In genomic region chr3:109286590-109286989, GRCm38 (mm10) we compare ENCODE assay signal across 8 mouse cellular contexts. TPM values are rescaled to one million over a fixed set of nuclear protein-coding genes. Genes with fewer than 3 reads are reported as not detected.
A peak's percentile ranks its signal among the peaks of the same experiment; 100 is the strongest.
DNase-seq lines count a peak whose midpoint lies in the region; ATAC-seq and TF ChIP-seq lines count a peak whose summit lies in the region.

No protein-coding gene starts in this region.

- DNase-seq in kidney, postnatal 36 days, result no peak
- DNase-seq in adipocyte (ENCODE audit: low spot score), result peak; percentile 58
- peak; percentile 9 for DNase-seq in lung, postnatal 14 days
- no peak for DNase-seq in thymus, postnatal 25 days
- DNase-seq in cerebellum, adult 2 months, result no peak

- no peaks in the 10 kb centered on the region; the same call in 1 of the 2 replicates for H3K9me3 ChIP-seq in kidney, embryonic 16.5 days (ENCODE audit: low read length)
- H3K9me3 ChIP-seq in heart, embryonic 12.5 days (replicated peaks), result peaks cover 7% of the 10 kb centered on the region; the same call in 1 of the 2 replicates
- H3K9me3 ChIP-seq in hindbrain, embryonic 12.5 days (replicated peaks), result no peaks in the 10 kb centered on the region

- TF ChIP-seq CTCF in cerebellum, adult 2 months (IDR thresholded peaks at IDR 0.05; ENCODE audit: borderline replicate concordance, insufficient read depth, low read depth, low read length), result no peak

- H3K4me2 ChIP-seq in kidney, embryonic 16.5 days (replicated peaks; ENCODE audit: low read depth, low read length), result no peak overlapping the region
- H3K4me2 ChIP-seq in heart, embryonic 12.5 days, result no peak overlapping the region
- no peak overlapping the region for H3K4me2 ChIP-seq in hindbrain, embryonic 12.5 days (replicated peaks)

- H3K36me3 ChIP-seq in kidney, embryonic 16.5 days (ENCODE audit: insufficient read depth, low read length), result no peaks in the 10 kb centered on the region
- H3K36me3 ChIP-seq in heart, embryonic 12.5 days, result no peaks in the 10 kb centered on the region
- H3K36me3 ChIP-seq in hindbrain, embryonic 12.5 days, result no peaks in the 10 kb centered on the region

- no peak overlapping the region for H3K9ac ChIP-seq in kidney, embryonic 16.5 days (replicated peaks; ENCODE audit: low read length)
- H3K9ac ChIP-seq in heart, embryonic 12.5 days, result no peak overlapping the region
- no peak overlapping the region for H3K9ac ChIP-seq in hindbrain, embryonic 12.5 days

- TF ChIP-seq POLR2A in cerebellum, adult 2 months (IDR thresholded peaks at IDR 0.05; ENCODE audit: borderline replicate concordance, insufficient read depth, low read length), result no peak

- H3K4me1 ChIP-seq in kidney, embryonic 16.5 days (ENCODE audit: insufficient read depth, low read length), result no peaks in the 10 kb centered on the region
- peaks cover 9% of the 10 kb centered on the region for H3K4me1 ChIP-seq in heart, embryonic 12.5 days (replicated peaks)
- H3K4me1 ChIP-seq in hindbrain, embryonic 12.5 days, result no peaks in the 10 kb centered on the region
- no peaks in the 10 kb centered on the region for H3K4me1 ChIP-seq in cerebellum, adult 2 months (ENCODE audit: control insufficient read depth, insufficient read depth, low read length)

- ATAC-seq in kidney, embryonic 16.5 days (ENCODE audit: low FRiP score, low TSS enrichment), result peak; percentile 54; the same call in 1 of the 2 replicates
- ATAC-seq in heart, embryonic 12.5 days (ENCODE audit: insufficient number of reproducible peaks, low FRiP score), result peak; percentile 97
- ATAC-seq in hindbrain, embryonic 12.5 days (ENCODE audit: low FRiP score), result no peak

- H3K27me3 ChIP-seq in kidney, embryonic 16.5 days (ENCODE audit: insufficient read depth, low read length), result no peaks in the 10 kb centered on the region
- no peaks in the 10 kb centered on the region for H3K27me3 ChIP-seq in heart, embryonic 12.5 days (replicated peaks)
- no peaks in the 10 kb centered on the region for H3K27me3 ChIP-seq in hindbrain, embryonic 12.5 days
- no peaks in the 10 kb centered on the region for H3K27me3 ChIP-seq in cerebellum, adult 2 months (ENCODE audit: control insufficient read depth, insufficient read depth, low read length)

- H3K4me3 ChIP-seq in kidney, embryonic 16.5 days (ENCODE audit: low read length), result no peak overlapping the region
- no peak overlapping the region for H3K4me3 ChIP-seq in heart, embryonic 12.5 days
- H3K4me3 ChIP-seq in hindbrain, embryonic 12.5 days, result no peak overlapping the region
- H3K4me3 ChIP-seq in cerebellum, adult 2 months (replicated peaks; ENCODE audit: insufficient read depth, low read depth, low read length), result no peak overlapping the region

- 48% methylated on average over 1 of the region's 1 CpGs for WGBS in kidney, embryonic 16.5 days
- WGBS in heart, embryonic 12.5 days, result 0% methylated on average over 1 of the region's 1 CpGs
- WGBS in hindbrain, embryonic 12.5 days, result 70% methylated on average over 1 of the region's 1 CpGs
- 76% methylated on average over 1 of the region's 1 CpGs for WGBS in cerebellum, adult 2 months

- H3K27ac ChIP-seq in kidney, embryonic 16.5 days (ENCODE audit: low read length), result no peak overlapping the region
- peak overlapping the region; percentile 76 for H3K27ac ChIP-seq in heart, embryonic 12.5 days (ENCODE audit: poor library complexity, severe bottlenecking)
- no peak overlapping the region for H3K27ac ChIP-seq in hindbrain, embryonic 12.5 days
- H3K27ac ChIP-seq in cerebellum, adult 2 months (ENCODE audit: insufficient read depth, low read length), result no peak overlapping the region

RNA-seq across cellular contexts. Expression of gene Vav3, which starts 53.9 kb away (rescaled TPM):
- 23.7 and 27.7 TPM in 2 replicates for polyA plus RNA-seq in kidney, embryonic 16.5 days (2015; fragmentation: Nextera tagmentation; extraction: Ambion mirVana)
- 9.9 and 10.1 TPM in 2 replicates for polyA plus RNA-seq in heart, embryonic 12.5 days (2016; fragmentation: Nextera tagmentation; extraction: Ambion mirVana)
- 24.0 and 26.3 TPM in 2 replicates for polyA plus RNA-seq in hindbrain, embryonic 12.5 days (2016; fragmentation: Nextera tagmentation; extraction: Ambion mirVana)
- polyA plus RNA-seq in cerebellum, adult 2 months (2012; rRNA removed), result 8.8 TPM in 2 replicates

Comparison
In these comparisons a context has a peak if more than half of its experiments do, and no peak if none do; other contexts are left out.
1. DNase-seq: peak in adipocyte (single experiment) and lung, postnatal 14 days (single experiment); none in kidney, postnatal 36 days (0 of 2), thymus, postnatal 25 days (single experiment) and cerebellum, adult 2 months (0 of 2).